Mouse (Mus musculus) heart, embryonic 12.5 days (tissue): Measurements from ENCODE around the gene Brox. TPM values are rescaled to one million over a fixed set of nuclear protein-coding genes. Genes with fewer than 3 reads are reported as not detected.

ENCODE experiments used
- ATAC-seq: fragments of 200-750 bp; cut with Nextera tagmentation; 2 replicates; pipeline ENCODE4 v1.8.0; 2017; ENCODE audit warnings: moderate TSS enrichment, moderate library complexity; ENCODE audit not compliant: insufficient number of reproducible peaks, low FRiP score
- H3K27ac ChIP-seq: fragments of 300-500 bp; sonication (generic); 2 replicates; pipeline ENCODE4 v1.5.1; 2016; ENCODE audit warnings: mild to moderate bottlenecking, moderate library complexity; ENCODE audit not compliant: poor library complexity, severe bottlenecking
- H3K27me3 ChIP-seq: fragments of 300-500 bp; sonication (generic); replicated peaks from 2 replicates; pipeline ENCODE4 v1.6.1; 2016; ENCODE audit warnings: mild to moderate bottlenecking, moderate library complexity
- H3K36me3 ChIP-seq: fragments of 300-500 bp; sonication (generic); 2 replicates; pipeline ENCODE4 v1.6.1; 2016; ENCODE audit warnings: mild to moderate bottlenecking, moderate library complexity
- H3K4me1 ChIP-seq: fragments of 300-500 bp; sonication (generic); replicated peaks from 2 replicates; pipeline ENCODE4 v1.6.1; 2016; ENCODE audit warnings: mild to moderate bottlenecking
- H3K4me2 ChIP-seq: fragments of 300-500 bp; sonication (generic); 2 replicates; pipeline ENCODE4 v1.6.1; 2016; ENCODE audit warnings: mild to moderate bottlenecking, moderate library complexity
- H3K4me3 ChIP-seq: fragments of 300-500 bp; sonication (generic); 2 replicates; pipeline ENCODE4 v1.5.1; 2016; ENCODE audit warnings: mild to moderate bottlenecking
- H3K9ac ChIP-seq: fragments of 300-500 bp; sonication (generic); 2 replicates; pipeline ENCODE4 v1.6.1; 2016; ENCODE audit warnings: mild to moderate bottlenecking, moderate library complexity
- H3K9me3 ChIP-seq: fragments of 300-500 bp; sonication (generic); replicated peaks from 2 replicates; pipeline ENCODE4 v1.6.1; 2016; ENCODE audit warnings: mild to moderate bottlenecking, moderate library complexity
- WGBS: fragments of 180-500 bp; shearing (Covaris S2); methylation state at CpG from one replicate; pipeline ENCODE4 v1.1.7; 2016; 5-methylcytosine and 5-hydroxymethylcytosine counted together
- polyA plus RNA-seq: library from polyadenylated mRNA; unstranded; fragments of >200 nt; fragmentation: Nextera tagmentation; extraction: Ambion mirVana; gene quantifications from 2 replicates; pipeline ENCODE4 v1.2.1, GENCODE M21; 2016

The Brox gene
- polyA plus RNA-seq, 1 experiment from 2014 or later: 47.6 TPM

DNA sequence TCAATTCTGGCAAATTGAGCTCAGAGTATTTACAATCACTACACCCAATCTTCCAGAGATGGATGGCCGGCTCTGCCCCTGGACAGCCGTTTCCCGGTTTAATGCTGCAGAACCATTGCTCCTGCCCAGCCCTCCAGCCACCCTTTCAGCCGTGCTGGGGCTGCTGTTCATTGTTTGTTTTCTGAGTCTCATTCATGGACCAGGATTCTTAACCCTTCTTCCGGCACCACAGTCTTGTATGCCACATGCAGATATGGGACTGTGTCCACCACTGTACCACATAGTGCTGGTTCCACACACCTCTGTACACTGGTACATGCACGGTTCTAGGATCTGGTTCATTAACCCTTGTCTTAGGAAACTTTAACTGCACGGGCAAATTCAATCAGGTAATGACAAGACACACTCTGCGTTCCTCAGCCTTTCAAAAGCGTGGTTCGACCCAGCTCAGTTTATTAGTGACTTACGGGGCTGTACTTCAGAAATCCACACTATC is 63.3 kb downstream of the Brox start:
- 79% methylated on average over 11 of the region's 11 CpGs for WGBS
- Histone ChIP-seq H3K36me3 (no peaks in the 10 kb centered on the region), H3K9ac (no peak overlapping the region), H3K27ac (no peak overlapping the region), H3K9me3 (no peaks in the 10 kb centered on the region), H3K4me2 (no peak overlapping the region), H3K27me3 (no peaks in the 10 kb centered on the region), H3K4me3 (no peak overlapping the region), H3K4me1 (peaks cover 4% of the 10 kb centered on the region; the same call in 1 of the 2 replicates)
- no peak for ATAC-seq

DNA sequence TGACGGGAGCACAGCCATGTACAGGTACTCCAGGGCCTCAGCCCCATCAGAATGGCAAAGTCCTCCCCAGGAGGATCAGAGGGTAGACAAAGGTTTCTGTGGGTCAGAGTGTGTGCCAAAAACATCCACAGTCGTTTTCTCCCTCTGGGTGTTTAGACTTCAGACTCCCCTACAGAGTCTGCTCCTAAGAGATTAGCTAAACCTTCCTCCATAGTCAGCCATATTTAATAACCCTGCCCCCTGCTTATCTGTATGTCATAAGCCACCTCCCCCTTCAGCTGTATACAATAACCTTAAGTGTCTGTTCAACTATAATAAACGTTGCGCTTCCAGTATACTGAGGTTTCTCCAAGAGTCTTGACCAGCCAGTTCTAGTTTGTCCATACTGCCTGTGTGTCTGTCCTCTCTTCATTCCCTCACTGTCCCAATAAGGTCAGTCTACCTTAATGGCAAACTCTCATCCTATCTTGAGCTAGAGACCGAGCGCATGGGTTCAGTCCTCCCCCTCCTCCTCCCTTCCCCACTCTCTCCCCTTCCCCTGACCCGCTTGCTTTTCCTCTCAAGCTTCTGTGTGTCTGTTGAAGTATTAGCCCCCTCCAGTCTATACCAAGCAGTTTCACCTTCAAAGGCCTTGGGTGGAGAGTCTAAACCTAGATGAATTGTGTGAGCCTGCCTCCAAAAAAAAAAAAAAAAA is 63.9 kb downstream of the Brox start:
- no peaks in the 10 kb centered on the region for H3K27me3 ChIP-seq
- ATAC-seq: no peak
- WGBS: 76% methylated on average over 7 of the region's 7 CpGs
- H3K4me1 ChIP-seq: peaks cover 7% of the 10 kb centered on the region; the same call in 1 of the 2 replicates
- H3K36me3 ChIP-seq: no peaks in the 10 kb centered on the region
- no peak overlapping the region for H3K4me2 ChIP-seq
- H3K4me3 ChIP-seq: no peak overlapping the region
- no peaks in the 10 kb centered on the region for H3K9me3 ChIP-seq
- H3K9ac ChIP-seq: no peak overlapping the region
- H3K27ac ChIP-seq: no peak overlapping the region

DNA sequence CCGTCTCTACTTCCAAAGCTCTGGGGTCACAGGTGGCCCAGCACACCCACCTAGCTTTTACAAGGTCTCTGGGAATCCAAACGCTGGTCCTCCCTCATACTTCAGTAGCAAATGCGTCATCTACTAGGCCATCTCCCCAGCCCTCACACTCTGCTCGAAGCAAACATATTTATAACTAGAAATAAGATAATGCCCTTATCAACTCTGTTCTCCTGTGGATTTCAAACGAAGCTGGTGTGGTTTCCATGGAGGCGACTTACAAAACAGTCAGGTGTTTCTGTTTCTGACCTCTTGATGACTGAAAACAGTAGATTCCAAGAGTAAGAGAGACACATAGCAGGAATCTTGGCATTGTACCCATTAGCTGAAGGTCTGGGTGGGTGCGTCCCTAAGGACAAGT is 69.6 kb downstream of the Brox start:
- H3K27ac ChIP-seq: no peak overlapping the region
- no peak overlapping the region for H3K4me3 ChIP-seq
- H3K9me3 ChIP-seq: no peaks in the 10 kb centered on the region
- WGBS: 62% methylated on average over 7 of the region's 7 CpGs
- ATAC-seq: no peak
- peaks cover 7% of the 10 kb centered on the region; the same call in 1 of the 2 replicates for H3K4me1 ChIP-seq
- no peak overlapping the region for H3K9ac ChIP-seq
- H3K27me3 ChIP-seq: no peaks in the 10 kb centered on the region
- no peak overlapping the region for H3K4me2 ChIP-seq
- H3K36me3 ChIP-seq: no peaks in the 10 kb centered on the region

Other genes with a start within 250 kb of the Brox start
- 10.9 and 12.4 TPM in 2 replicates for gene Disp1, start 75.7 kb downstream of the Brox start, polyA plus RNA-seq
- gene Aida, start 679 bp downstream of the Brox start, polyA plus RNA-seq: 31.4 and 40.8 TPM in 2 replicates
- 98.4 and 107 TPM in 2 replicates for gene Mia3, start 72.3 kb upstream of the Brox start, polyA plus RNA-seq
- gene Taf1a, start 91.7 kb upstream of the Brox start, polyA plus RNA-seq: 16.0 and 16.6 TPM in 2 replicates
- 0.21 and 0.43 TPM in 2 replicates for gene Hhipl2, start 120.9 kb upstream of the Brox start, polyA plus RNA-seq